Mouse (Mus musculus) bone marrow macrophage, adult 2 months (primary cell): ENCODE results near the gene Bysl.

Experiments
- CTCF ChIP-seq: IDR thresholded peaks from 2 replicates; pipeline ENCODE4 v1.5.1; 2012; ENCODE audit warnings: low read depth, mild to moderate bottlenecking, low read length, moderate library complexity
- POLR2A ChIP-seq: IDR thresholded peaks from 2 replicates; pipeline ENCODE4 v1.6.1; 2012; ENCODE audit warnings: mild to moderate bottlenecking, low read depth, low read length, borderline replicate concordance

DNA sequence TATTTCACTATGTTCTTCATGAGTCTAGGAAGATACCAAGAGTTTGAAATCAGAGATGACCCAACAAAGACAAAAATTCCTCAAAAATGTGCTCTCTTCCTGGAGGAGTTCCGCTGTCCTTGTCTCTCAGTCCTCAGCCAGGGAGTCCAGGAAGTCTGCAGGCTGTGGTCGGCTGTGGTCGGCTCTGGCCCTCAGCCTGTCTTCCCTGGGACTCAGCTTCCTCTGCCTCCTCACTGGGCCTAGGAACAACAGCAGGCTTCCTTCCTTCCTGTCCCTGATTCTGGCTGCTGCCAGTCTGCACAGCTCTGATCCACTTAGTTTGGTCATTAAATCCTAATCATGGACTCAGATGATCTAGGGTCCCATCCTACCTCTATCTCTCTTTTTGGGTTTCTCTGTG, 44.0 kb downstream of the Bysl start:
- TF ChIP-seq CTCF (no peak), POLR2A (no peak)
